Comparison of ENCODE assay signal across 15 mouse cellular contexts in genomic region chr2:42784065-42784464, GRCm38 (mm10).
"Had no signal": no experiment of that assay in that cellular context is flagged by ENCODE, and none has a peak within 500 bp of the region (broad histone marks: within the 10 kb centered on the region; RNA-seq: fewer than 3 reads in every experiment).

No protein-coding gene starts in this region.

- H3K27me3 ChIP-seq: limb, embryonic 12.5 days; liver, embryonic 13.5 days; lung, embryonic 15.5 days; megakaryocyte, embryonic 14.5 days; neural tube, embryonic 13.5 days had no signal

- H3K27ac ChIP-seq: limb, embryonic 12.5 days; liver, embryonic 13.5 days; lung, embryonic 15.5 days; macrophage; neural tube, embryonic 13.5 days had no signal

- H3K4me3 ChIP-seq: limb, embryonic 12.5 days; liver, embryonic 13.5 days; lung, embryonic 15.5 days; megakaryocyte, embryonic 14.5 days; neural tube, embryonic 13.5 days had no signal

- H3K4me1 ChIP-seq: limb, embryonic 12.5 days; liver, embryonic 13.5 days; lung, embryonic 15.5 days; megakaryocyte, embryonic 14.5 days; neural tube, embryonic 13.5 days had no signal

- H3K9ac ChIP-seq: limb, embryonic 12.5 days; liver, embryonic 13.5 days; liver, postnatal 0 days; lung, embryonic 15.5 days; neural tube, embryonic 13.5 days had no signal

- ATAC-seq: liver, postnatal 0 days had no signal

- H3K9me3 ChIP-seq: limb, embryonic 12.5 days; liver, embryonic 13.5 days; lung, embryonic 15.5 days; neural tube, embryonic 13.5 days had no signal

- DNase-seq: kidney, adult 8-10 months; kidney, postnatal 25 days; liver; liver, embryonic 13.5 days; liver, postnatal 0 days; lung, postnatal 14 days; midbrain, embryonic 14.5 days; right cerebral cortex, adult 18-20 months; right cerebral cortex, postnatal 25 days; thymus, postnatal 36 days had no signal

- H3K36me3 ChIP-seq: limb, embryonic 12.5 days; liver, embryonic 13.5 days; lung, embryonic 15.5 days; neural tube, embryonic 13.5 days had no signal

- H3K4me2 ChIP-seq: limb, embryonic 12.5 days; liver, embryonic 13.5 days; lung, embryonic 15.5 days; neural tube, embryonic 13.5 days had no signal
